Mouse (Mus musculus) spleen, embryonic (tissue): ENCODE data around the gene Gm17349.

Source experiments
- CTCF ChIA-PET: fragments of 350-600 bp; sonication (Branson Sonifier 250); formaldehyde crosslinking; loops from one replicate; lab custom pipeline; 2022; lab: Charles Lee

The Gm17349 gene

GRCm38 (mm10) chr15:99705440-99706048, at the start of gene Gm17349:
TSS of gene Gm17349 (minus strand) at chr15:99705490.
- CTCF ChIA-PET = interaction anchor here (0.6 to 1.2 kb wide), 4 partner anchors 9 to 1317 kb away, joined by 3 to 7 read pairs (median 6); partner anchors contain the start of gene Gpd1

DNA sequence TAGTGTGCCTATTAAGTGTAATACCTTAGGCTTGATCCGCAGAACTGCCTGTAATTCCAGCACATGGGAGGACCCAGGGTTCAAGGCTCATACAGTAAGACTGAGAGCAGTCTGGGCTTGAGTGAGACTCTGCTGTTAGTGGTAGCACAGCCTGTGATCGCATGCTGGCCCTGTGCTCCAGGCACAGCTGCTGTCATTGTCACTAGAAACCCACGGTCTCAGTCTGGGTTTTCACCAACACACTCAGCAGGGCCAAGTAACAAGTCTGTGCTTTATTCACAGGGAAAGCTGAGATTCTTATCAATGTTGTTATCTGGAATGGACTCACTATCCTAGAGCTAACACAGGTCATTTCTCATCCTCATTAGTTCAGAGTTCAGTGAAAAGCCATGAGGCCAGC, 48.9 kb upstream of the Gm17349 start:
- CTCF ChIA-PET = no interaction called here

DNA sequence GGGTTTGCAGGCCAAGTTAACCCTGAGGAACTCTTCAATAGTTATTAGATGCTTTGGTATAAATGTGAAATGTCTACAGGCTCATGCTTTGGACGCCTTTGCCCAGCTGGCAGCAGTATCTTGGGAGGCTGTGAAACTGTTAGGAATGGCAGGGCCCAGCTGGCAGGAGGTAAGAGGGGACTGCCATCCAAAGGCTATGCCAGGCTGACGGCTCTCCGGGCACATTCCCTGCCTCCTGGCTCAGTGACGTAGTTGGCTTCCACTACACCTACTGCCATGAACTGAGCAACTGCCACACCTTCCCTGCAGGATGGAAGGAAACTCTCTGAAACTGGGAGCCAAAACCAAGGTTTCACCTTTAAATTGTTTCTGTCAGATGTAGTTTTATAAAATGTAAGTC, 34.9 kb upstream of the Gm17349 start:
- CTCF ChIA-PET = no interaction called here

DNA sequence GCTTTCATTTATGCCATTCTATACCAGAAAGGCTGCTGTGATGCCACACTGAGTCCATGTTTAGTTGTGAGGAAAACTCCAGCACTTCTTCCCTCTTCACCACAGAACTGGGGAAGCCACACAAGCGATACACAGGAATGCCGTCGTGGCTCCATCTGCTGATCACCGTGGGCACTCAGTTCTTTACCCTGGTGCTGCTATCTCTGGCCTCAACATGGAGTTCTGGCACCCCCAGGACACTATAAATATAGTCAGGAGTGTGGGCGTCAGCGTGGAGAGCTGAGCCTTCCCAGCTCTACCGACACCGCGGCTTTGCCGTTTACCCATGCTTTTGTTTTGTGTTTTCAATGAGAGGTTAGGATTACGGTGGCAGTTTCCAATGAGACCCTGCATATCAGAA, 31.4 kb upstream of the Gm17349 start:
- CTCF ChIA-PET = no interaction called here

- CTCF ChIA-PET = no interaction called here
These were observed 30.3 kb upstream of the Gm17349 start for GRCm38 (mm10) chr15:99735631-99736030.

- CTCF ChIA-PET = interaction anchor here (0.6 kb wide), 2 partner anchors 14 to 614 kb away, joined by 4 to 11 read pairs; no protein-coding TSS in a partner anchor
These were observed 27.9 kb upstream of the Gm17349 start for GRCm38 (mm10) chr15:99733186-99733585.

- CTCF ChIA-PET = interaction anchor here (0.6 kb wide), 1 partner anchor 49 kb away, joined by 3 read pairs; no protein-coding TSS in a partner anchor
These were observed 26.4 kb upstream of the Gm17349 start for GRCm38 (mm10) chr15:99731678-99732077.

- CTCF ChIA-PET = interaction anchor here (0.6 kb wide), 1 partner anchor 49 kb away, joined by 3 read pairs; no protein-coding TSS in a partner anchor
These were observed 25.9 kb upstream of the Gm17349 start for GRCm38 (mm10) chr15:99731167-99731566.

- CTCF ChIA-PET = interaction anchor here (0.7 to 1.1 kb wide), 3 partner anchors 9 to 162 kb away, joined by 3 to 9 read pairs (median 6); no protein-coding TSS in a partner anchor
These were observed 23.9 kb upstream of the Gm17349 start for GRCm38 (mm10) chr15:99729056-99729783.

GRCm38 (mm10) chr15:99728211-99728610, 22.9 kb upstream of the Gm17349 start:
- CTCF ChIA-PET = interaction anchor here (1.1 kb wide), 1 partner anchor 10 kb away, joined by 6 read pairs; no protein-coding TSS in a partner anchor

DNA sequence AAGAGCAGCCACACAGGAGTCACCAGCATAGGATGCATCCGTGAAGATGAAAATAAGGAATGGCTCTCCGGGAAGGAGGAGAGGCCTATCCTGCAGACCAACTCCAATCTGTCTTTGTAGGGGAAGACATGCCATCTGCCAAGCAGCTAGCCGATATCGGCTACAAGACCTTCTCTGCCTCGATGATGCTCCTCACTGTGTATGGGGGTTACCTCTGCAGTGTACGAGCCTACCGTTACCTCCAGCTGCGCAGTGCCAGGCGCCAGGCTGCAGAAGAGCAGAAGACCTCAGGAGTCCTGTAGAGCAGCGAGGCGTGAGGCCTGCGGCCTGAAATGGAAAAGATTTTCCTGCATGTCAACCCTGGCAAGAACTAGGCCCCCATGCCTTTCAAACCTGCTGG, 22.2 kb upstream of the Gm17349 start:
- CTCF ChIA-PET = no interaction called here

DNA sequence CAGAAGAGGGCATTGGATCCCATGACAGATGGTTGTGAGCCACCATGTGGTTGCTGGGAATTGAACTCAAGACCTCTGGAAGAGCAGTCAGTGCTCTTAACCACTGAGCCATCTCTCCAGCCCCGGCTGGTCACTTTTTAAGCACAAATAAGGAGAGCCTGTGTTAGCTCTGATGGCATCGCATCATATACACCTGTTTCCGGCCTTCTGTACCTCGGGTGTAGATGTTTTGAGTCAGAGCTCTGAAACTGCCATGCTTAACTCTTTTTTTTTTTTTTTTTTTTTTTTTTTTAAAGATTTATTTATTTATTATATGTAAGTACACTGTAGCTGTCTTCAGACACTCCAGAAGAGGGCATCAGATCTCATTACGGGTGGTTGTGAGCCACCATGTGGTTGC, 21.7 kb upstream of the Gm17349 start:
- CTCF ChIA-PET = interaction anchor here (0.6 to 0.7 kb wide), 2 partner anchors 11 to 708 kb away, joined by 3 to 5 read pairs; no protein-coding TSS in a partner anchor

DNA sequence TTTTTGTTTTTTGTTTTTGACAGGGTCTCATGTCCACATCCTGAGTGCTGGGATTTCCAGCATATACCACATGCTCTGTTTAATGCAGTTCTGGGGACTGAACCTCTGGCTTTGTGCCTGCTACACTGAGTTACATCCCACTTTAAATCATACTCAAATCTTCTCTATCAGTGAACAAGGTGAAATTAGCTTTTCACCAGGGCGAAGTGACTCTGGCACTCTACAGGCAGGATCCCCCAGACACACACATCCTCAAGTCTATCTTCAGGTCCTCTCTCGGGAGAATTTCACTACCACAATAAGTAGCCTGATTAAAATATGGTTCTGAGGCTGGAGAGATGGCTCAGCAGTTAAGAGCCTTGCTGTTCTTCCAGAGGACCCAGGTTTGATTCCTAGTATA, 21.3 kb upstream of the Gm17349 start:
- CTCF ChIA-PET = interaction anchor here (0.6 to 0.7 kb wide), 2 partner anchors 11 to 709 kb away, joined by 3 to 5 read pairs; no protein-coding TSS in a partner anchor

DNA sequence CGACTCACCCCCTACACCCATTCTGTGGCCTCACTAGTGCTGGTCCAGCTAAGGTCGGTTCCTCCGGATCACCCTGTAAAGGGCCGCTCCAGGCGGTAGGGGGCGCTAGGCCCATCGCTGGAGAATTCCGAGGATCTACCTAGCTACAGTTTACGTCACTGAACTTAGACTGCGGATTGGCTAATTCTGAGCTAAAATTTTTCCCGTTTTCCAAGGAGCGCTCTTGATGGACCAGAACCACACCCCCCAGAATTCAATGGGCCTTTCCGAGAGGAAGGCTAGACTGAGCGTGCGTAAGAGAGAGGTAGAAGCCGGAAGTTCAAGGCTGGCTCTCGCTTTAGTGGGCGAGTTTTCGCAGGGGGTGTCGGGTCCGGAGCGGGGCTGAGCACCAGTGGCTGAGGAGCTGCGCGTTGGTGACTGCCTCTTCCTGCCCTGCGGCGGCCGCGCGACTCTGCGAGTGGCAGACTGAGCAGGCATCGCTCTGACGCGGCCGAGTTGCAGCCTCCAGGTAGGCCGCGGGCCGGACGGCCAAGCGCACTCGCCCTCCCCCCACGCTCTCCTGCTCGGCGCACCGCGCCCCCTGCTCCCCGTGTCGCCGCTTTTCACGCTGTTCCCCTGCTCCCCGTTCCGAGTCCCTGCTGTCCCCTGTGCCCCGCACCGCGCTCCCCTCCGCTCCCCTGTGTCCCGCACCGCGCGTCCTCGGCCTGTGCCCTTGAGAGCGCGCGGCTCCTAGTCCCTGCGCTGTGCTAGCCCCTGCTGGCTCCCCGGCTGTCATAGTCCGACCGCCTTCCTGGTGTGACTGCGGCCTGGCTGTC, 20.3 kb upstream of the Gm17349 start, which contains the start of gene Cox14:
Gene Cox14, plus strand, starts transcription at position 278 of the 815 bp plus-strand sequence.
- CTCF ChIA-PET = interaction anchor here (0.6 to 1.1 kb wide), 2 partner anchors 53 to 1159 kb away, joined by 3 read pairs; no protein-coding TSS in a partner anchor

- CTCF ChIA-PET = interaction anchor here (1.1 kb wide), 1 partner anchor 54 kb away, joined by 3 read pairs; no protein-coding TSS in a partner anchor
These were observed 19.2 kb upstream of the Gm17349 start for GRCm38 (mm10) chr15:99724292-99725021.

DNA sequence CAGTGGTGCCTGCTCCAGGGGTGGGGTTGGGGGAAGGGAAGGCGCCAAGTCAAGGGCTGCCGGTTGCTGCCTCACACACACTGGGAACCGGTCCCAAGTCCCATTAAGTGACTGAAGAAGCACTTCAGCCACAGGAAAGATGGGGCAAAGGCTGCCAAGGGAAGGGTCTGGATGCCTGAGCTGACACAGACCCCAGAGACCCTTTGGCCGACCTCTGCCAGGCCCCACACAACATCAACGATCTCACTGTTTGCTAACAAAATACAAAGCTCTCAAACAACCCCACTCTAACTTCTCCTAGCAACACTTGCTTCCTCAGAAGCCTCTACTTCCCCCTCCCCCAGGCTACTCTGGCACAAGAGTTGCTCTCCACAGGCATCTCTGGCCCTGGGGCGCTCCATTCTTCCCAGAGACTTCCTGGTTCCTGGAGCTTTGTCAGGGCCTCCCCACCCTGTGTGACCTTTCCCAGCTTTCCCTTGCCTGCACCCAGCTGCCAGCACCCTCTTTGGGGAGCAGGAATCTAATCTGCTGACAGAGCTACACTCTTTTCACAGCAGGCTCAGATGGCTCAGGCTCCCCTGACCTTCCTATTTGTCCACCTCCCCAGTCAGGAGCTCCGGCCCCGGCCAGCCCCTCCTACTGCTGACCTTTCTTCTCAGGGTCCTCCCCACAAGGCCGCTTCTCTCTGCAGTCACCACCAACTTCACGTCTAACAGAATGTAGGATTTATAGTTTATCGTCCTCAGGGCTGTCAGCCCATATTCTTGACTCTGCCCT, 18.4 kb upstream of the Gm17349 start:
- CTCF ChIA-PET = no interaction called here

GRCm38 (mm10) chr15:99723120-99723514, 17.8 kb upstream of the Gm17349 start:
- CTCF ChIA-PET = no interaction called here

DNA sequence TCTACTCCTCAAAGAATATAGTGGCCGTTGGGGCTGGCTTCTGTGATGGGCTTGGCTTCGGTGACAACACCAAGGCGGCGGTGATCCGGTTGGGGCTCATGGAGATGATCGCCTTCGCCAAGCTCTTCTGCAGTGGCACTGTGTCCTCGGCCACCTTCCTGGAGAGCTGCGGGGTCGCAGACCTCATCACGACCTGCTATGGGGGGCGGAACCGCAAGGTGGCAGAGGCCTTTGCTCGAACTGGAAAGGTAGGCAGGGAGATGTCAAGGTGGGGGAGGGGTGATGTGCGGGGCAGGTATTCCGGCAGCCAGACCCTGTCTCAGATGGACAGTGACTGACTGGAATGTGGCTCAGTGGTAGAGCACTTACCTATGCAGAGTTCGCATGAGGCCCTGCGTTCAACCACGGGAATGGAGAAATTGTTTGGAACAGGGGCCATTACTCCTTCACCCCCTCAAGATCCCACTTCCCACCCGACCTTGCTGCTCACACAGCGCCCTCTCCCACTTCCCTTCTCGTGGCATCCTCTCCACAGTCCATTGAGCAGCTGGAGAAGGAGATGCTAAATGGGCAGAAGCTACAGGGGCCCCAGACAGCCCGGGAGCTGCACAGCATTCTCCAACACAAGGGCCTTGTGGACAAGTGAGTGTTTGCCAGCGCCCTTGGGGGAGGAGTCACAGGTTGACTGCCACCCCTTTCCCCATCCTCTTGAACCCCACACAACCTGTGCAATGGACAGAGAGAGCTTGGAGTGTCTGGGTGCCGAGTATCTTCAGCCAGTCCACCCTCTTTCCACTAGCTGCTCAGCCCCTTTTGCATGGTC, 16.8 kb upstream of the Gm17349 start:
- CTCF ChIA-PET = no interaction called here

GRCm38 (mm10) chr15:99719865-99720264, 14.6 kb upstream of the Gm17349 start:
- CTCF ChIA-PET = interaction anchor here (0.6 kb wide), 2 partner anchors 13 to 325 kb away, joined by 5 to 11 read pairs; no protein-coding TSS in a partner anchor
